8 mouse cellular contexts compared by ENCODE assay signal in the genomic region with DNA sequence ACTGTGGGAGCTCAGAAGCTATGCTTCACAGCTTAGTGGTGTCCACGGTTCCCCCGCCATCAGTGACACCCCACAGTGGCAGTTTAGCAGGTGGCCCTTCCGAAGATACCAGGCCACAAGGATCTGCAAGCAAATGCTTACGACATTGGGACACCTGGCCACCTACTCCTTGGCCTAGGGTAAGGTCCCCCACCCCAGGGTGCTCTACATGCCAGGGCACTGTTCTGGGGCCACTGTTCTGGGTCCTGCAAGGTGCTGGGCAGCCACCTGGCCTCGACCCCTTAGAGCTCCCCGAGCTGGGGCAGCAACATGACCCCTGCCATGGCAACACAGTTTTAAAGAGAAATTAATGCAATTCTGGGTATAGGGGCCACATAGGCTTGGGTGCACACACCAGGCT. TPM values are rescaled to one million over a fixed set of nuclear protein-coding genes. Genes with fewer than 3 reads are reported as not detected.
DNase-seq lines count a peak whose midpoint lies in the region; ATAC-seq lines count a peak whose summit lies in the region.

No protein-coding gene starts in this region.

- H3K9me3 ChIP-seq in embryonic facial prominence, embryonic 14.5 days (ENCODE audit: control insufficient read depth, low read length), result no peaks in the 10 kb centered on the region
- H3K9me3 ChIP-seq in intestine, embryonic 15.5 days, result no peaks in the 10 kb centered on the region
- no peaks in the 10 kb centered on the region for H3K9me3 ChIP-seq in neural tube, embryonic 13.5 days

- DNase-seq in left cerebral cortex, postnatal 14 days (ENCODE audit: low spot score in 2 of 2), result peak; percentile 3 to 5
- no peak for DNase-seq in left cerebral cortex, postnatal 4 days
- DNase-seq in embryonic facial prominence, embryonic 14.5 days (ENCODE audit: low spot score), result no peak
- DNase-seq in B cell, adult 2 months, result no peak
- DNase-seq in cerebellum, adult 8-10 months, result no peak
- DNase-seq in urinary bladder, postnatal 36 days (ENCODE audit: low spot score in 2 of 2), result no peak

- no peak for ATAC-seq in embryonic facial prominence, embryonic 14.5 days (ENCODE audit: low read depth)
- ATAC-seq in intestine, embryonic 15.5 days, result no peak
- ATAC-seq in neural tube, embryonic 13.5 days (ENCODE audit: low read depth), result no peak

- peak overlapping the region; percentile 84 for H3K9ac ChIP-seq in embryonic facial prominence, embryonic 14.5 days (ENCODE audit: low read depth, low read length)
- peak overlapping the region; percentile 84 for H3K9ac ChIP-seq in intestine, embryonic 15.5 days
- H3K9ac ChIP-seq in neural tube, embryonic 13.5 days, result peak overlapping the region; percentile 86

- peaks cover 33% of the 10 kb centered on the region for H3K36me3 ChIP-seq in embryonic facial prominence, embryonic 14.5 days (ENCODE audit: control insufficient read depth, insufficient read depth, low read length)
- H3K36me3 ChIP-seq in intestine, embryonic 15.5 days, result peaks cover 29% of the 10 kb centered on the region
- peaks cover 32% of the 10 kb centered on the region for H3K36me3 ChIP-seq in neural tube, embryonic 13.5 days

- no peaks in the 10 kb centered on the region for H3K27me3 ChIP-seq in embryonic facial prominence, embryonic 14.5 days (replicated peaks; ENCODE audit: control insufficient read depth, insufficient read depth, low read length)
- no peaks in the 10 kb centered on the region for H3K27me3 ChIP-seq in intestine, embryonic 15.5 days (replicated peaks)
- no peaks in the 10 kb centered on the region for H3K27me3 ChIP-seq in neural tube, embryonic 13.5 days

- 75% methylated on average over 6 of the region's 6 CpGs for WGBS in embryonic facial prominence, embryonic 14.5 days
- 64% methylated on average over 6 of the region's 6 CpGs for WGBS in intestine, embryonic 15.5 days
- WGBS in neural tube, embryonic 13.5 days, result 76% methylated on average over 6 of the region's 6 CpGs

- H3K27ac ChIP-seq in embryonic facial prominence, embryonic 14.5 days (replicated peaks; ENCODE audit: low read depth, low read length), result no peak overlapping the region
- H3K27ac ChIP-seq in intestine, embryonic 15.5 days, result peak overlapping the region; percentile 45
- H3K27ac ChIP-seq in neural tube, embryonic 13.5 days (replicated peaks), result no peak overlapping the region

- peaks cover 10% of the 10 kb centered on the region for H3K4me1 ChIP-seq in embryonic facial prominence, embryonic 14.5 days (ENCODE audit: control insufficient read depth, insufficient read depth, low read length)
- H3K4me1 ChIP-seq in intestine, embryonic 15.5 days (replicated peaks), result peaks cover 23% of the 10 kb centered on the region
- peaks cover 26% of the 10 kb centered on the region for H3K4me1 ChIP-seq in neural tube, embryonic 13.5 days (replicated peaks)

- peak overlapping the region; percentile 70 for H3K4me2 ChIP-seq in embryonic facial prominence, embryonic 14.5 days (ENCODE audit: low read depth, low read length)
- peak overlapping the region; percentile 91 for H3K4me2 ChIP-seq in intestine, embryonic 15.5 days (replicated peaks)
- H3K4me2 ChIP-seq in neural tube, embryonic 13.5 days, result peak overlapping the region; percentile 91

- intact Hi-C loops in left cerebral cortex, postnatal 14 days (cut with DNase I), result no loop called here
- intact Hi-C loops in left cerebral cortex, postnatal 4 days (cut with DNase I), result no loop called here

- peak overlapping the region; percentile 80 for H3K4me3 ChIP-seq in embryonic facial prominence, embryonic 14.5 days (ENCODE audit: low read depth, low read length)
- peak overlapping the region; percentile 89 for H3K4me3 ChIP-seq in intestine, embryonic 15.5 days (replicated peaks)
- H3K4me3 ChIP-seq in neural tube, embryonic 13.5 days, result peak overlapping the region; percentile 65

RNA-seq across cellular contexts. Expression of gene Ncln, which starts 1.0 kb away (rescaled TPM):
- total RNA-seq in left cerebral cortex, postnatal 14 days (2021), result 100 to 1,000 TPM in 1 of 2 experiments, 10 to 100 TPM in 1; 80.2 to 104 TPM
- total RNA-seq in left cerebral cortex, postnatal 4 days (2021), result 100 to 1,000 TPM; 104 to 105 TPM
- polyA plus RNA-seq in embryonic facial prominence, embryonic 14.5 days (2014; fragmentation: Nextera tagmentation; extraction: Ambion mirVana), result 64.7 and 82.4 TPM in 2 replicates
- polyA plus RNA-seq in intestine, embryonic 15.5 days (2015; fragmentation: Nextera tagmentation; extraction: Ambion mirVana), result 98.5 and 118 TPM in 2 replicates
- polyA plus RNA-seq in neural tube, embryonic 13.5 days (2015; fragmentation: Nextera tagmentation; extraction: Ambion mirVana), result 68.7 and 68.8 TPM in 2 replicates

RNA-seq across cellular contexts. Expression of gene S1pr4, which starts 4.8 kb away (rescaled TPM):
- under 1 TPM; 0.33 to 0.44 TPM for total RNA-seq in left cerebral cortex, postnatal 14 days (2021)
- total RNA-seq in left cerebral cortex, postnatal 4 days (2021), result under 1 TPM; 0.14 to 0.66 TPM
- polyA plus RNA-seq in embryonic facial prominence, embryonic 14.5 days (2014; fragmentation: Nextera tagmentation; extraction: Ambion mirVana), result 0.65 and 0.73 TPM in 2 replicates
- 1.0 and 1.1 TPM in 2 replicates for polyA plus RNA-seq in intestine, embryonic 15.5 days (2015; fragmentation: Nextera tagmentation; extraction: Ambion mirVana)
- 0.36 and 0.64 TPM in 2 replicates for polyA plus RNA-seq in neural tube, embryonic 13.5 days (2015; fragmentation: Nextera tagmentation; extraction: Ambion mirVana)

RNA-seq across cellular contexts. Expression of gene Celf5, which starts 12.6 kb away (rescaled TPM):
- total RNA-seq in left cerebral cortex, postnatal 14 days (2021), result 100 to 1,000 TPM; 280 to 299 TPM
- total RNA-seq in left cerebral cortex, postnatal 4 days (2021), result 100 to 1,000 TPM; 303 to 316 TPM
- polyA plus RNA-seq in embryonic facial prominence, embryonic 14.5 days (2014; fragmentation: Nextera tagmentation; extraction: Ambion mirVana), result 1.4 and 1.9 TPM in 2 replicates
- polyA plus RNA-seq in intestine, embryonic 15.5 days (2015; fragmentation: Nextera tagmentation; extraction: Ambion mirVana), result 1.7 TPM in 2 replicates
- polyA plus RNA-seq in neural tube, embryonic 13.5 days (2015; fragmentation: Nextera tagmentation; extraction: Ambion mirVana), result 52.7 and 56.1 TPM in 2 replicates

RNA-seq across cellular contexts. Expression of gene Gna15, which starts 28.9 kb away (rescaled TPM):
- 1 to 10 TPM; 2.2 to 3.2 TPM for total RNA-seq in left cerebral cortex, postnatal 14 days (2021)
- 1 to 10 TPM; 1.1 to 1.6 TPM for total RNA-seq in left cerebral cortex, postnatal 4 days (2021)
- 3.1 and 4.5 TPM in 2 replicates for polyA plus RNA-seq in embryonic facial prominence, embryonic 14.5 days (2014; fragmentation: Nextera tagmentation; extraction: Ambion mirVana)
- 0.92 and 0.97 TPM in 2 replicates for polyA plus RNA-seq in intestine, embryonic 15.5 days (2015; fragmentation: Nextera tagmentation; extraction: Ambion mirVana)
- 1.3 and 1.9 TPM in 2 replicates for polyA plus RNA-seq in neural tube, embryonic 13.5 days (2015; fragmentation: Nextera tagmentation; extraction: Ambion mirVana)

RNA-seq across cellular contexts. Expression of gene Nfic, which starts 39.7 kb away (rescaled TPM):
- 10 to 100 TPM; 67.0 to 69.8 TPM for total RNA-seq in left cerebral cortex, postnatal 14 days (2021)
- total RNA-seq in left cerebral cortex, postnatal 4 days (2021), result 10 to 100 TPM; 29.5 to 31.1 TPM
- polyA plus RNA-seq in embryonic facial prominence, embryonic 14.5 days (2014; fragmentation: Nextera tagmentation; extraction: Ambion mirVana), result 100.0 and 103 TPM in 2 replicates
- polyA plus RNA-seq in intestine, embryonic 15.5 days (2015; fragmentation: Nextera tagmentation; extraction: Ambion mirVana), result 52.8 and 56.0 TPM in 2 replicates
- 27.1 and 27.9 TPM in 2 replicates for polyA plus RNA-seq in neural tube, embryonic 13.5 days (2015; fragmentation: Nextera tagmentation; extraction: Ambion mirVana)

Comparison
In these comparisons a context has a peak if more than half of its experiments do, and no peak if none do; other contexts are left out.
1. DNase-seq: peak in left cerebral cortex, postnatal 14 days (2 of 2); none in left cerebral cortex, postnatal 4 days (single experiment), embryonic facial prominence, embryonic 14.5 days (single experiment), B cell, adult 2 months (0 of 2), cerebellum, adult 8-10 months (single experiment) and urinary bladder, postnatal 36 days (0 of 2).
2. RNA of gene Celf5, which starts 12.6 kb away (polyA plus RNA-seq): 52.7 to 56.1 TPM in neural tube, embryonic 13.5 days; 1.4 to 1.9 TPM in embryonic facial prominence, embryonic 14.5 days and 1.7 TPM in intestine, embryonic 15.5 days; every median in the first group is over 10 times any median in the second.
3. Peak in every context shown above with its lines, with median percentiles within 50 percentile points of each other: H3K4me2 ChIP-seq, H3K4me3 ChIP-seq and H3K9ac ChIP-seq.